Mouse (Mus musculus) heart, postnatal 10 days (tissue): ENCODE data around the gene Wdcp. TPM values are rescaled to one million over a fixed set of nuclear protein-coding genes. Genes with fewer than 3 reads are reported as not detected.
"Not testable (repeated sequence)": the region's sequence is repeated elsewhere in the genome, so short reads cannot be mapped to it uniquely, and the experiment has no call there.

Experiments used
- DNase-seq, 2 experiments: peaks; one replicate each; pipeline ENCODE4 v3.0.0; 2021
- intact Hi-C: fragments of 180-260 bp; cut with DNase I; formaldehyde crosslinking; loops from one replicate; pipeline ENCODE4 v1.15.1; 2025
- total RNA-seq, 2 experiments: library from RNA; stranded (reverse); gene quantifications; 2 replicates each; pipeline ENCODE4 v1.2.3; 2021

Gene Wdcp
- total RNA-seq: 1 to 10 TPM; 8.7 to 9.1 TPM

DNA sequence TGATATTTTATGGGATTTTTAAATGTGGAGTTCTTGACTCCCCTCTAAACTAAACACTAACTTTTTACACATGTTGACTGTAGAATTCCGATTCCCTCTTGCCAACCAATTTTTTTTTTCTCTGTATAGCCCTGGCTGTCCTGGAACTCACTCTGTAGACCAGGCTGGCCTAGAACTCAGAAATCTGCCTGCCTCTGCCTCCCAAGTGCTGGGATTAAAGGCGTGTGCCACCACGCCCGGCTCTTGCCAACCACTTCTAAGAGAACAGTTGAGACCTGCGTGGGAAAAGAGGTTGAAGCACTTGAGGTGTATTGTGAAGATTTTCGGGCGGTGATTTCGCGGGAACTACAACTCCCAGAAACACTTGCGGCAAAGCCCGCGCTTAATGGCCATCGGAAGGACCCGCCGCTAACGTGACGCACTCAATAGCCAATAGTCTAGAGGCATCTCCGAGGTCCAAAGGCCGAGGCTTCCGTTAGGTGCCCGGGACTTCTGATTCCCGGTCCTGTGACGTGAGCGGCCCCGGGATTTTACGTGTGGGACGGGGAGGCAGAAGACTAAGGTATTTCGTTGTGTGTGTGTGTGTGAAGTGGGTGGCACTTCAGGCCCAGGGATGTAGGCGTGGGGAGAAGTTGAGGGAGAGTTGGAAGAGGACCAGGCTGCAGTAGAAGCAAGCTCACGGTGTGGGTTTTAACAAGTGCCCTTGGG is at the start of gene Wdcp:
TSS of gene Wdcp (plus strand) at position 414 of the 708 bp plus-strand sequence.
- intact Hi-C loops: loop anchor here (5.0 kb wide), 1 partner anchor 64 kb away; the partner anchor contains the start of gene Ubxn2a
- DNase-seq: peak; percentile 92 to 94

- intact Hi-C loops: no loop called here
- DNase-seq: peak in 1 of 2 experiments; percentile 18
Measured at GRCm38 (mm10) chr12:4793718-4794117, 49.4 kb upstream of the Wdcp start.

DNA sequence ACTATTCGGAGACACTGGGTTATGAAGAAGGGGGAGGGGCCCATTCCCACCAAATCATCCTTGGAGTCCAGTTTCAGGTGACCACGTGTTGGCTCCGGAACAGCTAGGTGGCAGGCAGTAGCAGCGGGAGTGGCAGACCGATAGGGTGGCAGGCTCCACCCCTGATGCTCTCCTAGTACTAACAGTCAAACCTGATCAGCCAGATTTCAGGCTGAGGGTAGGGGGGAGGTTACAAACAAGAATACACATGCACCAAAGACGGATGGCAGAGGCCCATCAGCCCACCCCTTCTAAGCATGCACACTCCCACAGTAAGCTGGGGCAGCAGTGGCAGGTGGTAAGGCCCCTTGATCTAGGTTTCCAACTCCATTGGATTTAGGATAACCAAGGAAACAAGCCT is 45.6 kb upstream of the Wdcp start:
- intact Hi-C loops, DNase-seq: not testable (repeated sequence)

GRCm38 (mm10) chr12:4811036-4811435 is 32.1 kb upstream of the Wdcp start:
- no peak for DNase-seq
- intact Hi-C loops: no loop called here

- intact Hi-C loops: loop anchor here (1.0 kb wide), 1 partner anchor 11 kb away; no protein-coding TSS in a partner anchor
- no peak for DNase-seq
Measured at GRCm38 (mm10) chr12:4811705-4812104, 31.4 kb upstream of the Wdcp start.

GRCm38 (mm10) chr12:4813636-4814035 is 29.5 kb upstream of the Wdcp start:
- peak; percentile 41 to 43 for DNase-seq

DNA sequence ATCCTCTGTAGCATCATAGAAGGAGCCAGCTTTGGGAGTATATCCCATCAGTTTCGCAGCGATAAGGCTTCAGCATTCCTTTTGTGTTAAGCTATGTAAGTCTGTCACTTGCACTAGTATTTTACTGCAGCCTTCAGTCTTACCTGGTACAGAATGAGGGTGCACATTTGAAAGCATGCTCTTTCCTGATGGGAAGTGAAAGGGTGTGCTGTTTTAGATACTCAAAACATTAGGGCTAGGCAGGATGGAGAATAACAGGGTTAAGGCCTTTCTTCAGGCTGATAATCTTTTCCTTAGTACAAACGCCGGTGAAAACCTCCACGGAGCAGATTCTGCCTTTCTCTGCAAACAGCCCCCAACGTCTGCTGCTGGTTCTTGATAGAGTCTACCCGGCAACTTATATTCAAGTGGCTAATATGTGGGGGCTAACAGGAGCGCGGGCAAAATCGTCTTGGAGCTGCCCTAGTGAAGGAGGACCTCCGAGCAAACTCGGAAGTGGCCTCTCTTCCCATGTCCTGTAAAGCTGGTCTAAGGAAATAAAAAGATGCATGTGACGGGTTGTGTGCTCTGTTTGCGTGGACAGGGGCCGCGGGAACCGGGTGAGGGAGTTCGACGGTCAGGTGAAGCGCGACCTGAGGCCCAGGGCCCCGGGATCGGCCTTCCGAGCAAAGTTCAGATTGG is 26.3 kb upstream of the Wdcp start:
- DNase-seq: no peak
- intact Hi-C loops: loop anchor here (1.0 to 5.0 kb wide), 2 partner anchors 48 to 100 kb away; partner anchors contain the start of genes Atad2b, Fam228b and Pfn4

More at GRCm38 (mm10) chr12:4813636-4814035, 29.5 kb upstream of the Wdcp start:
- intact Hi-C loops: no loop called here

DNA sequence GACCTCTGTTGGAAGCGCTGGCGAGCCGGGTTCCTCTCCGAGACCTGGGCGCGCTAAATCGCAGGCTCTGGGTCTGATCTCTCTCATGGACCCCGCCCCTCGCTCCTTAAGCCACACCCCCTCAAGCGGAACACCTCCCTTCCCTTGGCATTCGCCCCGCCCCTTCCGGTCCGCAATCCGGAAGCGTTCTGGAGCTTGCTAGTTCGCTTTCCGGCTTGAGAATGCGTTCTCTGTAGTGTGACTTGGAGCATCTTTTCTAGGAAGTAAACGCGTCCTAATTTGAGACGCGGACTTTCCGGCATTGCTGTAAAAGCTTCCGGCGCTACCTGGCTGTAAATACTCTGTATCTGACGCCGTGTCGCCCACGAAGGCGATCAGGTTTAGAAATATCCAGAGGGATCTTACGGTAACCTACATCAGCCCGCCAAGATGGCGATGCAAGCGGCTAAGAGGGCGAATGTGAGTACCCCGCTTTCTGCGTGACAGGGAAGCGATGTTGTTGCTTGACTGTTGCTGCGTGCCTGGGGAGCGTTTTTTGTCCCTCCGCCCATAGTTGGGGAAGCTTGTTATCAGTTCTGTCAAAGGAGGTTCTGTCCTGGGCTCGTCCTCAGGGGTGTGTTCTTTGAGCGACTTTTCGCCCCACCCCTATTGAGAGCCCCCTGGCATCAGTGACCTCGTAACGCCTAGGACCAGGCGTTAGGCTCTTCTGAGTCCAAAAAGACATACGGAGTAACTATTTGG is 25.6 kb upstream of the Wdcp start, which contains the start of gene Sf3b6:
TSS of gene Sf3b6 (plus strand) at position 184 of the 741 bp plus-strand sequence.
- intact Hi-C loops: loop anchor here (1.0 to 5.0 kb wide), 3 partner anchors 23 to 100 kb away; partner anchors contain the start of genes Atad2b, Fam228b, Fkbp1b and Pfn4
- DNase-seq: peak; percentile 99 to 100

DNA sequence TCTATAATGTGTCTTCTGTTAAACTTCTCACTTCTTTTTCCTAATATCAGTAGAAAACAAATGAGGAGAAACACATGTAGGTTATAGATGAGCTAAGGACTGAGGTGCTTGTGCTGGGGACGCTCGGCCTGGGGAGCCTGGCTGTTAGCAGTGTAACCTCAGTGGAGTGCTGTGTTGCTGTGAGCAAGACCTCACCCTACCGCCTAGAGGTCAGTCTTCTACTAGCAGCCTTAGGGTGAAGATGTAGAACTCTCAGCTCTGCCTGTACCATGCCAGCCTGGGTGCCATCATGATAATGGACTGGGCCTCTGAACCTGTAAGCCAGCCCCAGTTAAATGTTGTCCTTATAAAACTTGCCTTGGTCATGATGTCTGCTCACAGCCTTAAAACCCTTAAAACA is 15.8 kb upstream of the Wdcp start:
- DNase-seq: no peak
- intact Hi-C loops: no loop called here

- DNase-seq: no peak
- intact Hi-C loops: no loop called here
Measured at GRCm38 (mm10) chr12:4836959-4837358, 6.1 kb upstream of the Wdcp start.

DNA sequence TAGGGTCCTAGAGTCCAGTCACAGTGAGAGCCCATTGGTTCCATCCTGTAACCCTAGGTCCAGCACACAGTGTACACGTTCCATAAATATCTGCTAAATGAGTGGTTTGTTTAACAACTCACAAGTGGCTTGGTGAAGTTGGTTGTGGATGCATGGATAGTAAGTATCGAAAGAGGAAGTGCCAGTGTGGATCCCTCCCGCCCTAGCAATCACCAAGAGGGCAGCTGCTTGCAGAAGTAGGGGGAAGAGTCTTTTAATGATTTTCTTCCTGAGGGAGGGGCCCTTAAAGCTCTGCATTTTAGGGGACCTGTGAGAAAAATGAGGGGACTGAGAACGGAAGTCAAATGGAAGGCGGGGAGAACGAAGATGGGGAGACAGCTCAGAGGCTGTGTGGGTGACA is 3.1 kb upstream of the Wdcp start:
- intact Hi-C loops: loop anchor here (2.0 to 5.0 kb wide), 2 partner anchors 21 to 67 kb away; partner anchors contain the start of gene Ubxn2a
- no peak for DNase-seq

DNA sequence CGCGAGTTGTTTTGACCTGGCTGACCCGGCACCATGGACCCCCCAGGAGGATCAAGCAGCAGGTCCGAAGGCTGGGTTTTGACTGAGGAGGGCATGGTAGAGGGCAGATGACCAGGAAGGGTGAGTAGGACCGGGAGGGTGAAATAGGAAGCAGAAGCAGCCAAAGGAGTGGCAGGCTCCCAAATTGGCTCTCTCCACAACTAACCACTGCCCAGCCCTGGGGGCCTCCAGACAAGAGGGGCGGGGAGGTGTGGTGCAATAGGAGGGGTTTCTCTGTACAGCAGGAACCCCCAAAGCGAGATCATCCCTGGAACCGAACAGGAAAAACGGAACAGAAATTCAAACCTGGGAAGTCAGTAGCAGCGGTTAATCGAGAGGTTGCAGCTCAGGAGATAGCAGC is 2.4 kb upstream of the Wdcp start:
- peak; percentile 20 to 23 for DNase-seq
- intact Hi-C loops: loop anchor here (2.0 to 5.0 kb wide), 2 partner anchors 22 to 67 kb away; partner anchors contain the start of gene Ubxn2a

DNA sequence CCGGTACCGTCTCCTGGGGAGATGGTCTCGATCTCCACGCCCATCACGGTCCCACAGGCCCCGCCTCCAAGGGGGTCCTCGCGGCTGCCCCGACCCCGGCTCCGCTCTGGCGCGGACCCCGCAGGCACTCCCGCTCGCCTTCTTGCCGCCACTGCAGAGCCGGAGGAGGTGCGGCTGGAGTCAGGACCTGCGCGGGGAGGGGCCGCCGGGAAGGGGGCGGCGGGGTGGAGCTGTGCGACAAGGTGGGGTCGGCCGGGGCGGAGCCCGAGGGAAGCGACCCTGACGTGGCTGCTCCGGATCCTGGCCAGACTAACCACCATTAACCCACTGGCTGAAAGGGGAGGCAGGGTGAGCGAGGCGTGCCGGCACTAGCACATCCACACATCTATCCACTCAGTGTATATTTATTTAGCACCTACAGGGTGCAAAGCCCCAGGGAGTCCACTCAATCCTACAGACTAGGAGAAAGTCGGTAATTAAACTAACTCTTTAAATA is 1.7 kb upstream of the Wdcp start, which contains the start of gene Fkbp1b:
TSS of gene Fkbp1b (minus strand) at position 200 of the 496 bp plus-strand sequence.
- DNase-seq: peak; percentile 49 to 53
- intact Hi-C loops: loop anchor here (2.0 to 5.0 kb wide), 2 partner anchors 23 to 66 kb away; partner anchors contain the start of gene Ubxn2a

- intact Hi-C loops: loop anchor here (5.0 kb wide), 1 partner anchor 65 kb away; the partner anchor contains the start of gene Ubxn2a
- DNase-seq: no peak
Measured at GRCm38 (mm10) chr12:4842456-4842855, 647 bp upstream of the Wdcp start.

DNA sequence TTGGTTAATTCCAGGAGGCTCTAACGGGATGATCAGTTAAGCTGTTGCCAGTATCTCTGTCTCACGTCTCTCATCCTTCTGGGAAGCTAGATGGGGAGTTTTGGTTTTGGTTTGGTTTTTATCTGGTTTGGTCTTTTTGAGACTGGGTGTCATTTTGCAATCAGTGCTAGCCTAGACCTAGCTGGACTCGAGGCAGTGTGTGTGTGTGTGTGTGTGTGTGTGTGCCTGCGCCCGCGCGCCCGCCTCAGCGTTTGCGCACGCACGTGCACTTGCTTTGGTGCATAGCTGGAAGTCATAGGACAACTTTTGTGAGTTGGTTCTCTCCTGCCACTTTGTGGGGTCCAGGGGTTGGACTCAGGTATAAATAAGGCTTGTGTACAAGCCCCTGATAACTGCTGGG is 638 bp downstream of the Wdcp start:
- intact Hi-C loops: loop anchor here (5.0 kb wide), 1 partner anchor 64 kb away; the partner anchor contains the start of gene Ubxn2a
- peak; percentile 42 to 58 for DNase-seq

DNA sequence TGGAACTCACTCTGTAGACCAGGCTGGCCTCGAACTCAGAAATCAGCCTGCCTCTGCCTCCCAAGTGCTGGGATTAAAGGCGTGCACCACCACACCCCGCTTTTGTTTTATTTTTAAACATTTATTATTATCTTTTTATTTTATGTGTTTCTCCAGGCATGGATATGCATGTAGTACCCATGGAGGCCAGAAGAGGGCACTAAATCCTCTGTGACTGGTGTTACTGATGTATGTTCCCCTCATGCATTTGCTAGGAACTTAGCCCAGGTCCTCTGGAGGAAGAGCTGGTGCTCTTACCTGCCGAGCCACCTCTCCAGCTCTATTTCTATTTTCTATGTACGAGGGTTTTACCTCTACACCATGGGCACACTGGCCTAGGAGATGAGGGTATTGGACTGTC is 13.1 kb downstream of the Wdcp start:
- intact Hi-C loops: loop anchor here (2.0 kb wide), 2 partner anchors 61 to 117 kb away; partner anchors contain the start of gene Atad2b
- no peak for DNase-seq

DNA sequence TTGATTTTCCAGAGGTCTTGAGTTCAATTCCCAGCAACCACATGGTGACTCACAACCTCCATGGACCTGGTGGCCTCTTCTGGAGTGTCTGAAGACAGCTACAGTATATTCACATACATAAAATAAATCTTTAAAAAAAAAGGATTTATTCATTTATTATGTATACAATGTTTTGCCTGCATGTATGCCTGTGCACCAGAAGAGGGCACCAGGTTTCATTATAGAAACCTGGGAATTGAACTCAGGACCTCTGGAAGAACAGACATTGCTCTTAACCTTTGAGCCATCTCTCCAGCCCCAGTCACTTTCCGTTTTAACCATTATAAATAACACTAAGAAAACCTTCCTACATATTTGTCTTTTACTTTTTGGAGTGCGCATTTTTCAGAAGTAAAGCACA is 13.7 kb downstream of the Wdcp start:
- intact Hi-C loops: loop anchor here (2.0 kb wide), 2 partner anchors 60 to 116 kb away; partner anchors contain the start of gene Atad2b
- DNase-seq: no peak

GRCm38 (mm10) chr12:4859241-4859914 is 16.3 kb downstream of the Wdcp start:
- DNase-seq: no peak
- intact Hi-C loops: no loop called here

GRCm38 (mm10) chr12:4862672-4863071 is 19.6 kb downstream of the Wdcp start:
- intact Hi-C loops: no loop called here
- DNase-seq: no peak
